Mouse (Mus musculus) frontal cortex, postnatal 25 days (tissue): ENCODE data around the gene Sv2c.

ENCODE experiments used
- DNase-seq, 2 experiments: peaks; one replicate each; pipeline ENCODE4 v3.0.0; 2022; ENCODE audit warnings: low spot score in 2 of 2

Gene Sv2c

DNA sequence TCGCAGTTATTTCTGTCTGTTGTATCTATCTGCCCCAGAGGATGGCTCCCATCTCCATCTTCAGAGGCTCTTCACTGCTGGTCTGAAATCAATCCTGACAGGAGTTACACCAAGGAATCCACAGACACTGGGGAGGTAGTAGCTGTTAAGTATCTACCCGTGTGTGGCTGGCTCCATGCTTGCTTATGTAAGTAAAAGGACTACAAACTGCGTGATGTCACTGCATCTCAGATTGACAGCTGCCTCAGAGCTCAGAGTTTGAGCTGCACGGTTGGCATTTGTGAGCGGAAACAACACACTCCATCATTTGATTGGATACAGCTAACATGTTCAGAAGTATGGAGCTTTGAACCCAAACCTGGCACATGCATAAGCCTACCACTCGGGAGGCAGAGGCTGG, 187.8 kb downstream of the Sv2c start:
- DNase-seq: no peak

DNA sequence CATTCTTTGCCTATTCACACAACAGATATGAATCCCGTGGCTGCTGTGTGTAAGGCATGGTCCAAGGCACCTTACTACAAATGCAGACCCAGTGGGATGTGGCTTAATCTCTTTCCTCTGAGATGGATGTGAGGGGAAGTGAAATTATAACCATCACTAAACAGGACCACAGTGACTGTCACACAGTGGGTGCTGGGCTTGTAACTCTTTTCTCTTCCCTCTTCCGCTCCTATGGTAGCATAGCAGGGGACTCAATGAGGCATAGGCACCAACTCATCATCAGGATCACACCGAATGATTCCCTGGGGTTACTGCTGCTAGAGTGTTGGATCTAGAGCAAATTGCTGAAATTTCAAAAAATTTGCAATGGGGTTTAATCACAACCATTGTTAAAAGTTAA, 188.5 kb downstream of the Sv2c start:
- no peak for DNase-seq

DNA sequence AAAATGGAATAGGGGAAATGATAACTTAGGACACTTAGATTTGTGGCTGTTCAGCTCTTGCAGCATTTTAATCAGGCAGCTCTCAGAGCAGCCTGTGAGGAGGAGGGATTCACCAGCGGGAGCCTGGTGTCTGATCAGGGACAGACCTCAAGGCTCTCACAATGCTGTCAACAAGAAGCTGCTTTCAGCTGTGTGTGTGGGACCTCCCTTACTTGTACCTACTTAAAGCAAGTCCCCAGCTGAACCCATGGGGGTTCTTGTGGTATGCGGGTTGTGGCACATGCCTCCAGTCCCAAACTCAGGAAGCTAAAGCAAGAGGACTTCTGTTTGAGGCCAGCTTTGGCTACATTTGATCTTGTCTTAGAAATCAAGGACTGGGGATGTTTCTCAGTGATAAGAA, 189.8 kb downstream of the Sv2c start:
- DNase-seq: no peak

DNA sequence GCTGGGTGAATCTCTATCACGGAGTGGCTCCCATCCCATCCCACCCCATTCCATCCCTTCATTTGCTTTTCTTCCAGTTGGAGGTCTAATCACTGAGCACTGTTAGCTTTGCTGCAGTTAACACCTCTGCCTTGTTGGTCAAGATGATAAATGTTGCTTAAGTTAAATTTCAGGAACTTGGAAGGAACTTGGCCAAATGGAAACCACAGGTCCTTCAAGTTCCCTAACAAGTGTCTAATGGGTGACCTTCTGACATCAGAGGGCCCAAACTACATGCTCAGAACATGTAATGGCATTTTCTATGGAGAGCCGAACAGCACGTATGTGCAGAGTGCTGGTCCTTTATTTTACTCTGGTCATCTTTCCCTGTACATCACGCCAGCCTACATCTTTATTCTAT, 190.5 kb downstream of the Sv2c start:
- no peak for DNase-seq

DNA sequence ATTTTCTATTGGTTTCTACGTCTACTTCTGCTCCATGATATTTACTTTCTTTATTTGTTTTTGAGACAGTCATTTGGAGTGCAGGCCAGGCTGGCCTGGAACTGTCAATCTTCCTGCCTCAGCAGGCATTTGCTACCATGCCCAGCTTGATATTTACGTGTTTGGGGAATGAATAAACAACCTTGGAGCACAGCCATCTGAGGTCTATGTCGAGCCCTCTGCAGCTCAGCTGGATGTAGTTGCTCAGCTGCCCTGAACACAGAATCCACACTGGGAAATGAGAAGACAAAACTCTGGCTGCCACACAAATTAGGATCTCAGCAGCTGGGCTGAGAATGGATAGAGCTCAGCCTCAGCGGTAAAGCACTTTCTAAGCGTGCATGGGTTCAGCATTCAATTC, 191.6 kb downstream of the Sv2c start:
- no peak for DNase-seq

DNA sequence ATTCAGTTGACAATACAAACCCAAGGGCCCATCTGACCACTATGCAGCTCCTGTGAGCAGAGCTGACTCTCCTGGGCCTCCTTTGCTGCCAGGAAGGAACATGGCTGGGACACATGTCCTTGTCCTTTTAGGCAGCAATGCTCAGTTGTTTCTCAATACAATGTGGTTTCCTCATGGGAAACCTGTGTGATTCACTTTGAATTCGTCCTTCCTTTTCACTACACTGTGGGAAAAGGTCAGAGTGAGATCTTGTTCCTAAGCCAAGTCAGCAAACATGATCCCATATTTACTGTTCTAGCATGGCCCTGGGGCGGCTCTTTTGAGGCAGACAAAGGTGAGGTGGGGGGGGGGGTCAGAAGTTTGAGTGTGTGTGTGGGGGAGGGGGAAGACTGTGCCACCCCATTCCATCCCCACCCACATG, 208.2 kb downstream of the Sv2c start:
- no peak for DNase-seq

DNA sequence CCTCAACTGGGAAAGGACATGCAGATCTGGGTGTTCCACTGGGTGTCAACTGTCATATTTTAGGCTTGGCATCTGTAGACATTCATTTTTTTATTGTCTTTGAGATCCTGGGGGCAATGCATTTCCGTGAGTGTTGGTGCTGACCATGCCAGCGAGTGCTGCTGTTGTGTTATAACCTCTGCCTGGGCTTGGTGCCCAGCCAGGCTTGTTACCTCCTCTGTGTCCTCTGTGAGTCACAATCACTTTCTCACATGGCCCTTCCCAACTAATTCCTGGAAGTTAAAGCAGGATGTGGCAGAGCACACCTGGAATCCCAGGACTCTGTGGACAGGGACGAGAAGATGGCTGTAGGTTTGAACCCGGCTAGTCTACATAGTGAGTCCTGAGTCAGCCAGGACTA, 209.8 kb downstream of the Sv2c start:
- DNase-seq: no peak

DNA sequence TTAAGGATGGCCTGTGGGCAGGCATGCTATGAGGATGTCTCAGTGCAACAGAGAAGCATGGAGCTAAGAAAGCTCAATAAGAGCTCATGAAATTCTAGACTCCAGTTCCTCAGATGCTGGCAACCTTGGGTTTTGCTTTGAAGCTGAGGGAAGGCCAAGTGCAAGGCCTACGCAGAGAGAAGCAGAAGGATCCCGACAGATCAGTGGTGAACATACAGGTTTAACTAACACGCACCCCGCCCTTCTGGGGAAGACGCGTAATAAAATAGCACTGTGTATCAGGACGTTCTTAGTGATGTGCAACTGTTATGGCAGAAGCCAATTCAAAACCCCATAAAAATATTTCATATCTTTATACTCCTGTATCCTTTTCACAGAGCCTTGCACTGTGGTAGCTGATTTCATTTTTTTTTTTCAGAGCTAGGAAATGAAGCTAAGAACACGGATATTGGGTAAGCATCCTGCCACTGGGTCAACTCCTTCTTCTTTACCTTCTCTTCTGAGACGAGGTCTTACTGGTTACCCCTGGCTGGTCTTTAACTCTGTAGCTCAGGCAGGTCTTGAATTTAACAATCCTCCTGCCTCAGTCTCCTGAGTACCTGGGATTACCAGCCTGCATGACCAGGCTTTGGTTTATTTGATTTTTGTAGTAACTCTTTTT, 213.6 kb downstream of the Sv2c start:
- DNase-seq: no peak

DNA sequence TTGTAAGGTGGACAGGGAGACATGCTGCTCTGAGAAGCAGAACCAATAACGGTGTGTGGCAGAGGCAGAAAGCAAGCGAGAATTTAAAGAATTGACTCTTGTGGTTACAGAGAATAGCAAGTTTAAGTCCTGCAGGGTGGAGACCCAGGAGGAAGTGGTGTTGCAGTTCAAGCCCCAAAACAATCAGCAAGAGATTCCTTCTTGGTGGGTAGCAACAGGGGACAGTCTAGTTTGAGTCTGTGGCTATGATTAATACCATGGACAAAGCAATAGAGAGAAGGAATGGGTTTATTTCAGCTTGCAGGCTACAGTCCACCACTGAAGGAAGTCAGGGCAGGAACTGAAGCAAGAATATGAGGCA, 219.4 kb downstream of the Sv2c start:
- no peak for DNase-seq

DNA sequence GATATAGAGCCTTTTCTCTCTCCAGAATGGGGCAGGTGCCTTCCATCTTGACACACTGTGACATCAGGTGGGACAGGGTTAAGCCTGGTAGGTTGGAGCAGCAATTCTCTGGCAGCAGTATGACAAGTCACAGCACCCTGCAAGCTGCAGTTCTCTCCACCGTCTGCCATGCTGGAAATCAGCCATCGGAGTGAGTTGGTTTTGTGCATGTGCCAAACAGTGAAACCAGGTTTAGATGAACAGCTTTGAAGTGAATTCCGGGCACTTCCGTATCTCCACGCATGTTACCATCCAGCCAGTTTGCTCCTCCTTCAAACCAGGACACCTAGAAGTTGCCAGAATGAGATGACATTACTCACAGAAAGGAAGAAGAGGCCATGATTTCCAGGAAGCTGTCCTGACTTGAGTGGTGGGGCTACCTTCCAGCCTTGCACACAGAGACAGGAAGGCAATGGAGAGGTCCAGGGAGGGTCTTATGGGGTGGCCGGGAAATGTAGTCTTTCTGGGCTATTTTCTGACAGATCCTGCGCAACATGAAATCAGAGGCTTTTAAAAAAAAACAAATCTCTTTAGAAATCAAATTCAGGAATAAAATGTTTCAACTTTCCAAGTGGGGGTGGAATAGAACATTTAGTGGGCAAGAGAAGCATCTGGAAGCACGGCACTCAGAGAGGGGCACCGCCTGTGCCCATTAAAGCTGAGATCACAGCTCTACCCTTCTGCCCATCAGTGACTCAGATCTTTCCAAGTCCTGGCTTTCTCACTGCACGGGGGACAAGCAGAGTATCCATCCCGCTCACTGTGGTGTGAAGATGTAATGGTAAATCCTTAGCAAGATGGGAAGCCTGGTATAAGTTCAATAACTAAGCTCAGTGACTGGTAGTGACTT, 220.0 kb downstream of the Sv2c start:
- no peak for DNase-seq

DNA sequence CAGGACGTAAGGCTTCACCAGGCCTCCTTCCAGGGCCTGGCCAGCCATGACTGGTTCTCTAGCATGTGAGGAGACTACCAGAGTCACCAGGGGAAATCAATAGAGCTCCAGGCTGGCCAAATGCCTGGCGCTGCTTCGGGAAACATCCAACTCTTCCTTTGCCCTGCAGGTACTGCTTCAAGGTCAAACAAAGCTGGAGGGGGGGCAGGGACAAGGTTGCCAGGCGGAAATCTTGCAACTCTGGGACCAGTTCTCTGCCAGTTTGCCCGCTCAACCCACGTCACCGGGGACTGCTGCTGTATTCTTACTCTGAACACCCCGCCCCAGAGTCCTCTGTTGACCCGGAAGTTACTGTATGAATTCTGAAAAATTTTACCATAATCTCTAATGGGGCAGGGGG, 222.1 kb downstream of the Sv2c start:
- no peak for DNase-seq

DNA sequence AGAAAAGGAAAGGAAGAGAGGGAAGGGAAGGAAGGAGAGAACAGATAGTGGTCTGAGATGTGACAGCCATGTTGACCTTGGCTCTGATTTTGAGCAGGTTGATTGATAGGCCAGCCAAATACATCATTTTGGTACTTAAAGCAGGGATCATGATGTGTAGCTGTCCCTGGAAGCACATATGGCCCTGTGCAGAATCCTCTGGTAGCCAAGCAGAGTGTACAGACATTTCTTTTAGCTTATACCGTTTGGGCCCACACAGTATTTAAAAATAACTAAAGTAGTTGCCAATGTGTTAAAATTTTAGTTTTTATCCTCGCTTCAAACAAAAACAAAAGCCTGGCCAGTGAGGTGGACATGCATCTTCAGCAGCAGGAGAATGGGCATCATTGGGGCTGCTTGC, 223.1 kb downstream of the Sv2c start:
- no peak for DNase-seq
